Mouse (Mus musculus): Measurements from ENCODE around the gene Mon2. TPM values are rescaled to one million over a fixed set of nuclear protein-coding genes. Genes with fewer than 3 reads are reported as not detected.

The Mon2 gene
- polyA plus RNA-seq, 1 experiment from 2014 or later: 32.3 TPM

GRCm38 (mm10) chr10:122962651-122963050 lies 113.7 kb downstream of the Mon2 start:
- peaks cover 6 to 18% of the 10 kb centered on the region in 2 experiments; a peak in 3 of 4 replicates for H3K4me1 ChIP-seq (ENCODE audit: control insufficient read depth in 2 of 2, insufficient read depth in 2 of 2, low read length in 2 of 2)
- ATAC-seq (ENCODE audit: insufficient number of reproducible peaks, insufficient read depth, low FRiP score, low read depth): no peak
- 73% methylated on average over 9 of the region's 9 CpGs for WGBS

DNA sequence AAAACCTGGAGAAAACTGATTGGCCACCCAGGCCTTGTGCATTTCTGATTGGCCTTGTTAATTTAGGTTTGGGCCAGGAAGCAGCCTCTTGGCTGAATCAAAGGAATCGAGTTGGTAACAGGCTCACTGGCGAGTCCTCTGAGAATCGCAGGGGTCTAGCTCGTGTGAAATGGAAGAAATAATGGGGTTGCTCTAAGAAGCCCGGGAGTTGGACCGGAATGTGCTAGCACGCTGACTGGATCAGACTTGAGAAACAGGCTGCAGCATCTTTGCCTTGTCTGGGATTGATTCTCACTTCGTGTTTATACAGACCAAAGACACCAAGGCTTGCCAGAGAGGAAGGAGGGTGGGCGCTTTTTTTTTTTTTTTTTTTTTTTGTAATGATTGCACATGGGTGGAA lies 114.8 kb downstream of the Mon2 start:
- Histone ChIP-seq H3K4me3 (ENCODE audit: control insufficient read depth in 1 of 2, insufficient read depth in 1 of 2, low read depth in 1 of 2, low read length in 2 of 2) (no peak overlapping the region), H3K4me2 (ENCODE audit: low read length) (peak overlapping the region; percentile 49; the same call in 1 of the 2 replicates), H3K4me1 (ENCODE audit: control insufficient read depth in 2 of 2, insufficient read depth in 2 of 2, low read length in 2 of 2) (peaks cover 6 to 18% of the 10 kb centered on the region in 2 experiments; a peak in 3 of 4 replicates), H3K9ac (ENCODE audit: low read length) (no peak overlapping the region), H3K27ac (replicated peaks in 1 of 2; ENCODE audit: control insufficient read depth in 1 of 2, insufficient read depth in 1 of 2, low read depth in 2 of 2, low read length in 2 of 2) (no peak overlapping the region), H3K27me3 (ENCODE audit: control insufficient read depth, insufficient read depth, low read length) (no peaks in the 10 kb centered on the region), H3K36me3 (ENCODE audit: control insufficient read depth, insufficient read depth, low read length) (no peaks in the 10 kb centered on the region), H3K9me3 (ENCODE audit: control insufficient read depth, low read length) (peaks cover 2% of the 10 kb centered on the region; the same call in 1 of the 2 replicates)
- ATAC-seq (ENCODE audit: insufficient number of reproducible peaks, insufficient read depth, low FRiP score, low read depth): no peak
- 66% methylated on average over 9 of the region's 9 CpGs for WGBS

More at GRCm38 (mm10) chr10:122962651-122963050, 113.7 kb downstream of the Mon2 start:
- H3K9me3 ChIP-seq (ENCODE audit: control insufficient read depth, low read length): peaks cover 2% of the 10 kb centered on the region; the same call in 1 of the 2 replicates
- H3K4me3 ChIP-seq (ENCODE audit: control insufficient read depth in 1 of 2, insufficient read depth in 1 of 2, low read depth in 1 of 2, low read length in 2 of 2): no peak overlapping the region
- H3K9ac ChIP-seq (ENCODE audit: low read length): no peak overlapping the region
- no peaks in the 10 kb centered on the region for H3K27me3 ChIP-seq (ENCODE audit: control insufficient read depth, insufficient read depth, low read length)
- no peak overlapping the region for H3K4me2 ChIP-seq (ENCODE audit: low read length)
- no peaks in the 10 kb centered on the region for H3K36me3 ChIP-seq (ENCODE audit: control insufficient read depth, insufficient read depth, low read length)
- H3K27ac ChIP-seq (replicated peaks in 1 of 2; ENCODE audit: control insufficient read depth in 1 of 2, insufficient read depth in 1 of 2, low read depth in 2 of 2, low read length in 2 of 2): no peak overlapping the region

DNA sequence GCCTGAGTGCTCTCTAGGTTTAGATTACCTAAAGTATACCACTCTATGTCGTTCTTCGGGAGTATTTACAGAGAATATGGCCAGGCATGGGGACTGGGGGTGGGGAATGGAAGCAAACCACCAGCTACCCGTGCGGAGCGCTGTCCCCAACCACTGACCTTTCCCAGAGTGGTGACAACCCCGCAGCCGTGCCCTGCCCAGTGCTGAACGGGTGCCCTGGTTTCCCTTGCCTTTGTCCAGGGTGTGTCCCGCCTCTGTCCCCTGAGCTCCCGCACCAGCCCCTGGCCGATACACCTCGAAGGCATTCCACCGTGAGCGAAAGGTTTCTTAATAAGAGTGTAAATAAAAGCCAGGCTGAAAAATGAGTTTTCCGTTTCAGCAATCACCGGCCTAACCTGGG lies 115.6 kb downstream of the Mon2 start:
- 43% methylated on average over 16 of the region's 16 CpGs for WGBS
- Histone ChIP-seq H3K9me3 (ENCODE audit: control insufficient read depth, low read length) (peaks cover 2% of the 10 kb centered on the region; the same call in 1 of the 2 replicates), H3K9ac (ENCODE audit: low read length) (0 out of 2 replicates have a peak overlapping the region, but pooled peaks have one; percentile 11), H3K27ac (replicated peaks in 1 of 2; ENCODE audit: control insufficient read depth in 1 of 2, insufficient read depth in 1 of 2, low read depth in 2 of 2, low read length in 2 of 2) (no peak overlapping the region), H3K4me1 (ENCODE audit: control insufficient read depth in 2 of 2, insufficient read depth in 2 of 2, low read length in 2 of 2) (peaks cover 6 to 18% of the 10 kb centered on the region in 2 experiments; a peak in 3 of 4 replicates), H3K4me3 (ENCODE audit: control insufficient read depth in 1 of 2, insufficient read depth in 1 of 2, low read depth in 1 of 2, low read length in 2 of 2) (0 out of 4 replicates have a peak overlapping the region, but pooled peaks of 1 of the 2 experiments have one; percentile 6), H3K36me3 (ENCODE audit: control insufficient read depth, insufficient read depth, low read length) (no peaks in the 10 kb centered on the region), H3K27me3 (ENCODE audit: control insufficient read depth, insufficient read depth, low read length) (no peaks in the 10 kb centered on the region), H3K4me2 (ENCODE audit: low read length) (peak overlapping the region; percentile 49)
- no peak for ATAC-seq (ENCODE audit: insufficient number of reproducible peaks, insufficient read depth, low FRiP score, low read depth)

- Histone ChIP-seq H3K27ac (replicated peaks in 1 of 2; ENCODE audit: control insufficient read depth in 1 of 2, insufficient read depth in 1 of 2, low read depth in 2 of 2, low read length in 2 of 2) (no peak overlapping the region), H3K9me3 (ENCODE audit: control insufficient read depth, low read length) (peaks cover 2% of the 10 kb centered on the region; the same call in 1 of the 2 replicates), H3K36me3 (ENCODE audit: control insufficient read depth, insufficient read depth, low read length) (no peaks in the 10 kb centered on the region), H3K9ac (ENCODE audit: low read length) (no peak overlapping the region), H3K27me3 (ENCODE audit: control insufficient read depth, insufficient read depth, low read length) (no peaks in the 10 kb centered on the region), H3K4me3 (ENCODE audit: control insufficient read depth in 1 of 2, insufficient read depth in 1 of 2, low read depth in 1 of 2, low read length in 2 of 2) (no peak overlapping the region), H3K4me2 (ENCODE audit: low read length) (no peak overlapping the region), H3K4me1 (ENCODE audit: control insufficient read depth in 2 of 2, insufficient read depth in 2 of 2, low read length in 2 of 2) (peaks cover 6 to 18% of the 10 kb centered on the region in 2 experiments; a peak in 3 of 4 replicates)
- ATAC-seq (ENCODE audit: insufficient number of reproducible peaks, insufficient read depth, low FRiP score, low read depth): no peak
- WGBS: 78% methylated on average over 16 of the region's 16 CpGs
These were observed 116.1 kb downstream of the Mon2 start for GRCm38 (mm10) chr10:122960216-122960615.

- no peak overlapping the region for H3K27ac ChIP-seq (replicated peaks in 1 of 2; ENCODE audit: control insufficient read depth in 1 of 2, insufficient read depth in 1 of 2, low read depth in 2 of 2, low read length in 2 of 2)
- 87% methylated on average over 5 of the region's 5 CpGs for WGBS
- H3K4me3 ChIP-seq (ENCODE audit: control insufficient read depth in 1 of 2, insufficient read depth in 1 of 2, low read depth in 1 of 2, low read length in 2 of 2): no peak overlapping the region
- ATAC-seq (ENCODE audit: insufficient number of reproducible peaks, insufficient read depth, low FRiP score, low read depth): no peak
- no peak overlapping the region for H3K9ac ChIP-seq (ENCODE audit: low read length)
- H3K4me1 ChIP-seq (ENCODE audit: control insufficient read depth in 2 of 2, insufficient read depth in 2 of 2, low read length in 2 of 2): peaks cover 6 to 11% of the 10 kb centered on the region in 2 experiments; a peak in 3 of 4 replicates
- H3K27me3 ChIP-seq (ENCODE audit: control insufficient read depth, insufficient read depth, low read length): no peaks in the 10 kb centered on the region
- H3K9me3 ChIP-seq (ENCODE audit: control insufficient read depth, low read length): peaks cover 2% of the 10 kb centered on the region; the same call in 1 of the 2 replicates
- H3K4me2 ChIP-seq (ENCODE audit: low read length): no peak overlapping the region
- no peaks in the 10 kb centered on the region for H3K36me3 ChIP-seq (ENCODE audit: control insufficient read depth, insufficient read depth, low read length)
These were observed 117.6 kb downstream of the Mon2 start for GRCm38 (mm10) chr10:122958699-122959098.

- Histone ChIP-seq H3K27me3 (ENCODE audit: control insufficient read depth, insufficient read depth, low read length) (no peaks in the 10 kb centered on the region), H3K9ac (ENCODE audit: low read length) (no peak overlapping the region), H3K36me3 (ENCODE audit: control insufficient read depth, insufficient read depth, low read length) (no peaks in the 10 kb centered on the region), H3K4me2 (ENCODE audit: low read length) (no peak overlapping the region), H3K4me3 (ENCODE audit: control insufficient read depth in 1 of 2, insufficient read depth in 1 of 2, low read depth in 1 of 2, low read length in 2 of 2) (no peak overlapping the region), H3K4me1 (ENCODE audit: control insufficient read depth in 2 of 2, insufficient read depth in 2 of 2, low read length in 2 of 2) (peaks cover 6% of the 10 kb centered on the region in 2 experiments; a peak in 3 of 4 replicates), H3K27ac (replicated peaks in 1 of 2; ENCODE audit: control insufficient read depth in 1 of 2, insufficient read depth in 1 of 2, low read depth in 2 of 2, low read length in 2 of 2) (no peak overlapping the region), H3K9me3 (ENCODE audit: control insufficient read depth, low read length) (peaks cover 2% of the 10 kb centered on the region; the same call in 1 of the 2 replicates)
- ATAC-seq (ENCODE audit: insufficient number of reproducible peaks, insufficient read depth, low FRiP score, low read depth): no peak
- 83% methylated on average over 2 of the region's 2 CpGs for WGBS
These were observed 118.4 kb downstream of the Mon2 start for GRCm38 (mm10) chr10:122957918-122958317.

GRCm38 (mm10) chr10:122953576-122953975 lies 122.7 kb downstream of the Mon2 start:
- ATAC-seq (ENCODE audit: insufficient number of reproducible peaks, insufficient read depth, low FRiP score, low read depth): no peak
- H3K4me2 ChIP-seq (ENCODE audit: low read length): no peak overlapping the region
- no peaks in the 10 kb centered on the region for H3K27me3 ChIP-seq (ENCODE audit: control insufficient read depth, insufficient read depth, low read length)
- no peak overlapping the region for H3K4me3 ChIP-seq (ENCODE audit: control insufficient read depth in 1 of 2, insufficient read depth in 1 of 2, low read depth in 1 of 2, low read length in 2 of 2)
- 86% methylated on average over 9 of the region's 9 CpGs for WGBS
- H3K9me3 ChIP-seq (ENCODE audit: control insufficient read depth, low read length): no peaks in the 10 kb centered on the region
- H3K27ac ChIP-seq (replicated peaks in 1 of 2; ENCODE audit: control insufficient read depth in 1 of 2, insufficient read depth in 1 of 2, low read depth in 2 of 2, low read length in 2 of 2): no peak overlapping the region
- H3K9ac ChIP-seq (ENCODE audit: low read length): no peak overlapping the region
- no peaks in the 10 kb centered on the region for H3K36me3 ChIP-seq (ENCODE audit: control insufficient read depth, insufficient read depth, low read length)
- H3K4me1 ChIP-seq (ENCODE audit: control insufficient read depth in 2 of 2, insufficient read depth in 2 of 2, low read length in 2 of 2): no peaks in the 10 kb centered on the region

- Histone ChIP-seq H3K4me1 (ENCODE audit: control insufficient read depth in 2 of 2, insufficient read depth in 2 of 2, low read length in 2 of 2) (no peaks in the 10 kb centered on the region), H3K4me2 (ENCODE audit: low read length) (no peak overlapping the region), H3K27ac (replicated peaks in 1 of 2; ENCODE audit: control insufficient read depth in 1 of 2, insufficient read depth in 1 of 2, low read depth in 2 of 2, low read length in 2 of 2) (no peak overlapping the region), H3K27me3 (ENCODE audit: control insufficient read depth, insufficient read depth, low read length) (no peaks in the 10 kb centered on the region), H3K4me3 (ENCODE audit: control insufficient read depth in 1 of 2, insufficient read depth in 1 of 2, low read depth in 1 of 2, low read length in 2 of 2) (no peak overlapping the region), H3K36me3 (ENCODE audit: control insufficient read depth, insufficient read depth, low read length) (no peaks in the 10 kb centered on the region), H3K9me3 (ENCODE audit: control insufficient read depth, low read length) (no peaks in the 10 kb centered on the region), H3K9ac (ENCODE audit: low read length) (no peak overlapping the region)
- no peak for ATAC-seq (ENCODE audit: insufficient number of reproducible peaks, insufficient read depth, low FRiP score, low read depth)
- WGBS: 89% methylated on average over 6 of the region's 6 CpGs
These were observed 125.3 kb downstream of the Mon2 start for GRCm38 (mm10) chr10:122950966-122951365.

All from heart, embryonic 14.5 days (tissue).